Mouse (Mus musculus): ENCODE results near the gene Acer1. TPM values are rescaled to one million over a fixed set of nuclear protein-coding genes. Genes with fewer than 3 reads are reported as not detected.

The Acer1 gene
- not detected in 2 replicates for polyA plus RNA-seq (2014; fragmentation: Nextera tagmentation; extraction: Ambion mirVana)

DNA sequence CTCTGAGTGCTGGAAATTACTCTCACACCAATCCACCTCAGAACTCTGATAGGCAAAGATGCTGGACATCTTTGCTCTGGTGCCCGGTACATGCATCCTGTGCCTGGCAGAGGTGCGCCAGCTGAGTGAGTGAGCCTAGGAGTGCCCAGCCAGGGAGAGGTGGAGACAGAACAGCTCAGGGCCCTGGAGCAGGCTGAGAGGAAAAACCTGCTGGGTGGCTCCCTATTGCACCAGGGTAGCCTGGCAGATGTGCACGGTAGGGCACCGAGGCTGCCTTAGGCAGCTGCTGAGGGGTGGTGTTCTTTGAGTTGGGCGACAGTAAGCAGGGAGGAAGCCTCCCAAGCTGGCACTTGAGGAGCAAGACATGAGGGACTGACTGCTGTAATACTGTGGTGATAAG, at the start of gene Acer1:
TSS of gene Acer1 (minus strand) at position 114 of the 400 bp plus-strand sequence.
- H3K9me3 ChIP-seq (ENCODE audit: control insufficient read depth, low read depth, low read length) = no peaks in the 10 kb centered on the region
- no peak within 1 kb of the TSS for H3K27ac ChIP-seq (ENCODE audit: low read length)
- no peaks in the 10 kb centered on the region for H3K27me3 ChIP-seq (ENCODE audit: control insufficient read depth, insufficient read depth, low read length)
- WGBS = 75% methylated on average over 5 of the region's 5 CpGs
- no peak within 1 kb of the TSS for H3K4me2 ChIP-seq (replicated peaks; ENCODE audit: low read depth, low read length)
- H3K9ac ChIP-seq (replicated peaks; ENCODE audit: low read depth, low read length) = no peak within 1 kb of the TSS
- no peak within 1 kb of the TSS for H3K4me3 ChIP-seq (ENCODE audit: low read depth, low read length)
- no peaks in the 10 kb centered on the region for H3K36me3 ChIP-seq (ENCODE audit: control insufficient read depth, insufficient read depth, low read length)
- H3K4me1 ChIP-seq (ENCODE audit: control insufficient read depth, insufficient read depth, low read length) = no peaks in the 10 kb centered on the region
- no peak for ATAC-seq (ENCODE audit: insufficient number of reproducible peaks, insufficient read depth, low FRiP score, low read depth)

DNA sequence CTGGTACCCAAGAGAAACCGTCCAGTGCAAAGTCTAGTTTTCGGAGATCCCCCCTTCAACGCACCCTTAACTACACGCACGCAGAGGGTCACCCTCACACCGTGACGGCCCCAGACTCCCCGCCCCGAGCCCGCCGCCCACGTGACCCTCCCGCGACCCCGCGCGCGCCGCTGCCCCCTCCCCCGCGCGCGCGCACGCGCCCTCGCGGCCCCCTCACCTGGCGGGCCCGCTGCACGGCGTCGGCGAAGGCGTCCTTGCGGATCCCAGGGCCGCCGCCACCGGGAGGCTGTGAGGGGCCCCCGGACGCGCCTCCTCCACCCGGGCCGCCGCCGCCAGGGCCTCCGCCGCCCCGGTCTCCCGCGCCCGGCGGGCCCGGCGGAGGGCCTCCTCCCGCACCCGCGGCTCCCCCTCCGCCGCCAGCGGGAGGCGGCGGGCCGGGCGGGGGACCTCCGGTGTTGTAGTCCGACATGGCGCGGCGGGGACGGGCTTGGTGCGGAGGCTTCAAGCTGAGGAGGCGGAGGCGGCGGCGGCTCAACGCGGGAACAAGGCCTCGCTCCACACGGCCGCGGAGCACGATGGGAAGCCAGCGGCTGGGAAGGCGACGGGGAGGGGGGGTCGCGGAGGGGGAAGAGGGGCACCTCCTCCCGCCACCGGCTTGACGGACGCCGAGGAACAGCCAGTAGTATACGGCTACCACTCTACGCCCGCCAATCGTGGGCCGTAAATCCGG, 49.2 kb upstream of the Acer1 start, which contains the start of gene Khsrp:
TSS of gene Khsrp (minus strand) at position 592 of the 730 bp plus-strand sequence.
- H3K9me3 ChIP-seq (ENCODE audit: control insufficient read depth, low read depth, low read length) = no peaks in the 10 kb centered on the region
- H3K4me1 ChIP-seq (ENCODE audit: control insufficient read depth, insufficient read depth, low read length) = peaks cover 8% of the 10 kb centered on the region; the same call in 1 of the 2 replicates
- no peak for ATAC-seq (ENCODE audit: insufficient number of reproducible peaks, insufficient read depth, low FRiP score, low read depth)
- WGBS = under 1% methylated on average over 87 of the region's 99 CpGs
- peak within 1 kb of the TSS; percentile 76 for H3K4me3 ChIP-seq (ENCODE audit: low read depth, low read length)
- no peaks in the 10 kb centered on the region for H3K27me3 ChIP-seq (ENCODE audit: control insufficient read depth, insufficient read depth, low read length)
- H3K9ac ChIP-seq (replicated peaks; ENCODE audit: low read depth, low read length) = peak within 1 kb of the TSS; percentile 99
- H3K27ac ChIP-seq (ENCODE audit: low read length) = peak within 1 kb of the TSS; percentile 86
- peaks cover 26% of the 10 kb centered on the region for H3K36me3 ChIP-seq (ENCODE audit: control insufficient read depth, insufficient read depth, low read length)
- peak within 1 kb of the TSS; percentile 96 for H3K4me2 ChIP-seq (replicated peaks; ENCODE audit: low read depth, low read length)

DNA sequence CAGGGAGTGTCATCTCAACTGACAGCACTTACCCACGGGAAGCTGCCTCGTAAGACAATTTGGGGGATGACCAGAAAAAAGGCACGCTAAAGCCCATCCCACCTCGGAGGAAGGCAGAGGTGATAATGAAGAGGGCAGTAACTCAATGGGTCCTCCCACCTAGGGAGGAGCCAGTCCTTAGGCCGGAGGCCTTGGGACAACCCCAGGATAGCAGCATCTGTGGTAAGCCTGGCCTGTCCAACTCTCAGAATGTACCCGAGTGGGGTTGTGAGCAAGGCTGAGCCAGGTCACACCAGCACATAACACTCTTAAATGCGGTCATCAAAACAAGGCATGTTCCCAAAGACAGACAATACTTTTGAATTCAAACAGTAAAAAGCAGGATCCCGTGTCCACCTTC, 47.8 kb upstream of the Acer1 start:
- H3K4me3 ChIP-seq (ENCODE audit: low read depth, low read length) = peak overlapping the region; percentile 76
- H3K27me3 ChIP-seq (ENCODE audit: control insufficient read depth, insufficient read depth, low read length) = no peaks in the 10 kb centered on the region
- peak overlapping the region; percentile 96 for H3K4me2 ChIP-seq (replicated peaks; ENCODE audit: low read depth, low read length)
- H3K4me1 ChIP-seq (ENCODE audit: control insufficient read depth, insufficient read depth, low read length) = peaks cover 8% of the 10 kb centered on the region; the same call in 1 of the 2 replicates
- H3K9ac ChIP-seq (replicated peaks; ENCODE audit: low read depth, low read length) = peak overlapping the region; percentile 99; the same call in 1 of the 2 replicates
- ATAC-seq (ENCODE audit: insufficient number of reproducible peaks, insufficient read depth, low FRiP score, low read depth) = no peak
- peaks cover 40% of the 10 kb centered on the region for H3K36me3 ChIP-seq (ENCODE audit: control insufficient read depth, insufficient read depth, low read length)
- 32% methylated on average over 8 of the region's 8 CpGs for WGBS
- no peak overlapping the region for H3K27ac ChIP-seq (ENCODE audit: low read length)
- no peaks in the 10 kb centered on the region for H3K9me3 ChIP-seq (ENCODE audit: control insufficient read depth, low read depth, low read length)

DNA sequence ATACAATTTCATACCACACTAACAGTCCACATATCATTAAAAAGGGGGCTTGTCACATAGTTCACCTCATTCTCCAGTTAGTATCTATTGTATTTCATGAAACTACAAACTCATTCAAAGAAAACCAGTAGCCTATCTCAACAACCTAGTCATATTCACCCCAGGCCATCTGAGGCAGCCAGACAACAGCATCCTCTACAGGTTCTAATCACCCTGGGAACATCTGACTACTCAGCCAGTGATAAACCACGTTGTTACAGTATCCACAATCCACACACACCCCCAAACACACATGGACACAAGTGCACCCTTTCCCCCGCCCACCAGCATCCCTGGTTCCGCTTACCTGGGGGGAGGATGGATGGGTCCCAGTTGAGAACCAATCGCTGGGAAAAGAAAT, 45.5 kb upstream of the Acer1 start:
- H3K4me1 ChIP-seq (ENCODE audit: control insufficient read depth, insufficient read depth, low read length) = peaks cover 8% of the 10 kb centered on the region; the same call in 1 of the 2 replicates
- H3K9ac ChIP-seq (replicated peaks; ENCODE audit: low read depth, low read length) = no peak overlapping the region
- H3K27me3 ChIP-seq (ENCODE audit: control insufficient read depth, insufficient read depth, low read length) = no peaks in the 10 kb centered on the region
- no peak overlapping the region for H3K27ac ChIP-seq (ENCODE audit: low read length)
- no peaks in the 10 kb centered on the region for H3K9me3 ChIP-seq (ENCODE audit: control insufficient read depth, low read depth, low read length)
- H3K4me3 ChIP-seq (ENCODE audit: low read depth, low read length) = no peak overlapping the region
- no peak overlapping the region for H3K4me2 ChIP-seq (replicated peaks; ENCODE audit: low read depth, low read length)
- peaks cover 62% of the 10 kb centered on the region for H3K36me3 ChIP-seq (ENCODE audit: control insufficient read depth, insufficient read depth, low read length)
- WGBS = 90% methylated on average over 4 of the region's 4 CpGs
- ATAC-seq (ENCODE audit: insufficient number of reproducible peaks, insufficient read depth, low FRiP score, low read depth) = no peak

DNA sequence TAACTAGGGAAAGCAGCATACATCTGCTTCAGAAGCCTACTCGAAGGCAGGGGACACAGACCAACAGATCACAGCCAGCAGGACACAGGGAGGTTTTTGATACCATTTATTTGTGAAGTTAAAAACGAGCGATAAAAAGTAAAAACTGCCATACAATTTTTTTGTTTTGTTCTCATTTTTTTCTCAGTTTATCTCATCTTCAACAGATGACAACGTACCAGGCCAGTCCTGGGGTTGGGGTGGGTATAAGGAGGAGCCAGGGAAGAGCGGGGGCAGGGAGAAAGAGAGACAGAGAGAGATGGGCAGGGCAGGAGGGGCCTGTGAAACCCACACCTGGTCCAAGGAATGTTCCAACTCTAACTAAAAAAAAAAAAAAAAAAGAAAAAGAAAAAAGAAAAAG, 39.0 kb upstream of the Acer1 start:
- WGBS = 87% methylated on average over 5 of the region's 5 CpGs
- no peak overlapping the region for H3K27ac ChIP-seq (ENCODE audit: low read length)

DNA sequence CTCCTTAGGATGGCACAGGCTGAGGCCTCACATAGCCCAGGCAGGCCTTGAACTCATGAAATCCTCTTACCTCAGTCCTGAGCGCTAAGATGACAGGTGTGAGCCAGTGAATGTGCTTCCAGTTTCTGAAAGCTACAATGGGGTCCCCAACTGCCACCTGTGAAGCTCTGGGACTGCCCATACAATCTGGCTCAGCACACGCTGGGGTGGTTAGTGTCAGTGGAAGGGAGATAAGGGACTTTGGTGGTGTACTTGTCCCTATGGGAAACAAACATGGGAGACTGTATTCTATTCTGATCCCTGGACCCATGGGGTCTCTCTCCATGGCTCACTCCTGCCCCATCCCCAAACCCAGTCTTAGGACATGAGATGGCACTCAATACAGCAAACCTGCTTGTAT, 37.8 kb upstream of the Acer1 start:
- H3K36me3 ChIP-seq (ENCODE audit: control insufficient read depth, insufficient read depth, low read length) = peaks cover 41% of the 10 kb centered on the region
- 71% methylated on average over 2 of the region's 2 CpGs for WGBS

More for the DNA sequence above, 39.0 kb upstream of the Acer1 start:
- H3K27me3 ChIP-seq (ENCODE audit: control insufficient read depth, insufficient read depth, low read length) = no peaks in the 10 kb centered on the region
- no peaks in the 10 kb centered on the region for H3K9me3 ChIP-seq (ENCODE audit: control insufficient read depth, low read depth, low read length)
- ATAC-seq (ENCODE audit: insufficient number of reproducible peaks, insufficient read depth, low FRiP score, low read depth) = no peak
- no peak overlapping the region for H3K9ac ChIP-seq (replicated peaks; ENCODE audit: low read depth, low read length)
- no peak overlapping the region for H3K4me2 ChIP-seq (replicated peaks; ENCODE audit: low read depth, low read length)
- H3K4me3 ChIP-seq (ENCODE audit: low read depth, low read length) = no peak overlapping the region
- H3K36me3 ChIP-seq (ENCODE audit: control insufficient read depth, insufficient read depth, low read length) = peaks cover 54% of the 10 kb centered on the region
- no peaks in the 10 kb centered on the region for H3K4me1 ChIP-seq (ENCODE audit: control insufficient read depth, insufficient read depth, low read length)

DNA sequence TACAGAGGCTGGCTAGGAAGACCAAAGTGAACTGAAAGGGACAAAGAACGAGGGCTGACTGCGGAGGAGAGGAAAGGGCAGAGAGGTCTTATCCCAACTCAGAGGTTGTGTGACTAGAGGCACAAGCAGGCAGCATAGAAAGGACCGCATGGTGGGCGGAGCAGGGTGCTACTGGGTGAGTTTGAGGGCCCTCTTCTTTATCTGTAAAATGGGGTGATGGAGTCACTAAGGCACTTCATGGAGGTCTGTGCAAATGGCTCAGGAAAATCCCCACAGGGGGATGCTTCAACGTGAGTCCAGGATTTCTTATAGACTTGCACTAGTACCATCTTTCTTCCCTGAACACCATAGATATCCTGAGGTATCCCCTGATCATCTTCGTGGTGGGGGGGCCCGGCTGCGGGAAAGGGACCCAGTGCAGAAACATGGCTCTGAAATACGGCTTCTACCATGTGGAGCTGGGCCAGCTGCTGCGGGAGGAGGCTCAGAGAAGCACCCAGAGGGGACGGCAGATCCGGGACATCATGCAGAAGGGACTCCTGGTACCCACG, 30.4 kb upstream of the Acer1 start:
- ATAC-seq (ENCODE audit: insufficient number of reproducible peaks, insufficient read depth, low FRiP score, low read depth) = no peak
- Histone ChIP-seq H3K9me3 (ENCODE audit: control insufficient read depth, low read depth, low read length) (no peaks in the 10 kb centered on the region), H3K9ac (replicated peaks; ENCODE audit: low read depth, low read length) (no peak overlapping the region), H3K27me3 (ENCODE audit: control insufficient read depth, insufficient read depth, low read length) (no peaks in the 10 kb centered on the region), H3K36me3 (ENCODE audit: control insufficient read depth, insufficient read depth, low read length) (peaks cover 15% of the 10 kb centered on the region), H3K4me3 (ENCODE audit: low read depth, low read length) (peak overlapping the region; percentile 77), H3K27ac (ENCODE audit: low read length) (peak overlapping the region; percentile 89), H3K4me1 (ENCODE audit: control insufficient read depth, insufficient read depth, low read length) (peaks cover 4% of the 10 kb centered on the region; the same call in 1 of the 2 replicates), H3K4me2 (replicated peaks; ENCODE audit: low read depth, low read length) (peak overlapping the region; percentile 66)
- WGBS = 67% methylated on average over 13 of the region's 13 CpGs

More for the DNA sequence above, 37.8 kb upstream of the Acer1 start:
- ATAC-seq (ENCODE audit: insufficient number of reproducible peaks, insufficient read depth, low FRiP score, low read depth) = no peak
- Histone ChIP-seq H3K27ac (ENCODE audit: low read length) (no peak overlapping the region), H3K4me3 (ENCODE audit: low read depth, low read length) (no peak overlapping the region), H3K9me3 (ENCODE audit: control insufficient read depth, low read depth, low read length) (no peaks in the 10 kb centered on the region), H3K27me3 (ENCODE audit: control insufficient read depth, insufficient read depth, low read length) (no peaks in the 10 kb centered on the region), H3K4me1 (ENCODE audit: control insufficient read depth, insufficient read depth, low read length) (no peaks in the 10 kb centered on the region), H3K4me2 (replicated peaks; ENCODE audit: low read depth, low read length) (no peak overlapping the region), H3K9ac (replicated peaks; ENCODE audit: low read depth, low read length) (no peak overlapping the region)

DNA sequence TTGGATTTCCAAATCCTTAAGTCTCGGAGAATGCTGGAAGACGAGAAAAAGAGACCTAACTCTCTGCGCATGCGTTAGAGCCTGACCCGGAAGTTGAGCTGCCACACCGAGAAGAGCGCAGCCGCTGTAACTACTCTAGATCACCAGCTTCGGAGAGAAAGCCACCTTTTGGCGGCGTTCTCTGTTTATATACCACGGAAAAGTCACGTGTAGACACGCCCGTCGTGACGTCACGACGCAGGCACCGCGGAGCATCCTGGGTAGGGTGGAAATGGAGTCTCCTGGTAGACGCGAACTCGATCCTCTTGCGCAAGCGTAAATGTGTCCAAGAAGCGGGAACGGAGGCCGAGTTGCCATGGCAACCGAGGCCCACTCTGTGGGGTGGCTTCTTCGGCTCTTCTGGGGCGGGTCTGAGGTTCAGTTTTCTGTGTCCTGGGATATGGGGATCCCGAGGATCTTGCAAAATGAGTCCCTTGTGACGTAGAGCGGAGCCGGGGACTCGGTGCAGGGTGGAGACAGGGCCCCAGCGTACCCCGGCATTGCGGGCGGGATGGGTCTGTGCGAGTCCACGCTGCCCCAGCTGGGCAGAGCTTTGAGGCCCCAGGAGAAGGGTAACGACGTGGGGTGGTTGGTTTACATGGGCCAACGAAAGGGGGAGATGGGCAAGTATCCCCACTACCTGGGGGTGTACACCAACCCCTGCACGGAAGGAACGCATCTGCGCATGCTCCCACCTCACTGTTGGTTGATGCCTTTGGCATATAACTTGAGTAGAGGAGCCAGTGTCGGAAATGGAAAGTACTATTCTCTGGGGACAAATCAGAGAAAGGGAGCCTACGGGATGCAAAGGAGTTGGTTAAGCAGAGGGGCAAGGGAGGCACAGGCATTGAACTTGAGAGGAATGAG, 29.6 kb upstream of the Acer1 start, which contains the start of the genes Gtf2f1 and Gm17949:
TSS of gene Gtf2f1 (minus strand) at position 53 of the 906 bp plus-strand sequence.
TSS of gene Gm17949 (plus strand) at position 234 of the 906 bp plus-strand sequence.
- H3K4me3 ChIP-seq (ENCODE audit: low read depth, low read length) = peak within 1 kb of the TSS; percentile 77
- peaks cover 4% of the 10 kb centered on the region; the same call in 1 of the 2 replicates for H3K4me1 ChIP-seq (ENCODE audit: control insufficient read depth, insufficient read depth, low read length)
- peak; percentile 90 for ATAC-seq (ENCODE audit: insufficient number of reproducible peaks, insufficient read depth, low FRiP score, low read depth)
- no peaks in the 10 kb centered on the region for H3K27me3 ChIP-seq (ENCODE audit: control insufficient read depth, insufficient read depth, low read length)
- H3K9ac ChIP-seq (replicated peaks; ENCODE audit: low read depth, low read length) = peak within 1 kb of the TSS; percentile 70
- peak within 1 kb of the TSS; percentile 80 for H3K4me2 ChIP-seq (replicated peaks; ENCODE audit: low read depth, low read length)
- H3K9me3 ChIP-seq (ENCODE audit: control insufficient read depth, low read depth, low read length) = no peaks in the 10 kb centered on the region
- peak within 1 kb of the TSS; percentile 89 for H3K27ac ChIP-seq (ENCODE audit: low read length)
- peaks cover 23% of the 10 kb centered on the region for H3K36me3 ChIP-seq (ENCODE audit: control insufficient read depth, insufficient read depth, low read length)
- WGBS = under 1% methylated on average over 51 of the region's 51 CpGs
